Mouse (Mus musculus) CH12.LX (cell line): ENCODE results near the gene Mybpc3.

Experiments used
- CTCF ChIP-seq, 2 experiments: IDR thresholded peaks in 1 of 2; conservative IDR thresholded peaks in 1 of 2; 2 replicates each; pipeline ENCODE4 v1.5.1; 2011 to 2012; ENCODE audit warnings: low read depth in 2 of 2, low read length in 2 of 2, improper control_type of control experiment in 1 of 2, inconsistent platforms in 1 of 2, mild to moderate bottlenecking in 1 of 2, moderate library complexity in 1 of 2
- ETS1 ChIP-seq: conservative IDR thresholded peaks from 2 replicates; pipeline ENCODE4 v1.6.1; 2012; ENCODE audit warnings: low read depth, mild to moderate bottlenecking, inconsistent platforms, low read length, improper control_type of control experiment, moderate library complexity
- GABPA ChIP-seq: IDR thresholded peaks from 2 replicates; pipeline ENCODE4 v1.6.1; 2012; ENCODE audit warnings: low read depth, low read length, improper control_type of control experiment, inconsistent platforms; ENCODE audit not compliant: insufficient replicate concordance
- JUND ChIP-seq: conservative IDR thresholded peaks from 2 replicates; pipeline ENCODE4 v1.6.1; 2011; ENCODE audit warnings: low read depth, low read length, improper control_type of control experiment
- POLR2A ChIP-seq: IDR thresholded peaks from 2 replicates; pipeline ENCODE4 v1.6.1; 2011; ENCODE audit warnings: low read depth, mild to moderate bottlenecking, improper control_type of control experiment, low read length
- ZC3H11A ChIP-seq: IDR thresholded peaks from 2 replicates; pipeline ENCODE4 v1.6.1; 2012; ENCODE audit warnings: low read depth, mild to moderate bottlenecking, inconsistent platforms, low read length, improper control_type of control experiment

DNA sequence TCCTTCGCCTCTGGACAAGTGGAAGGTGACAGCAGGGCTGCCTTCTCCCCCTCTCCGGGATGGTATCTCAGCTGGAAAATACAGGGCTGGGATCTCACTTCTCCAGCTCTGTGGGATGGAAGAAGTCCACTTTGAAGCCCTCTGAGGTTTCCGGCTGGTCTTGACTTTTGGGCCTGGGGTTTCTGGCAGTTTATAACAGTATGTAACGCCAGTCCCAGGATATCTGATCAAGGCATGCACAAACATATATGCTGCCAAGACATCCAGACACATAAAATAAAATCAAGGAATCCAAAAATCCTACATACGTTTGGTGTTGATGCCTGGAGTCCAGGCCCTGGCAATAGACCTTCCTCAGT is 38.9 kb upstream of the Mybpc3 start:
- TF ChIP-seq ZC3H11A (no peak), ETS1 (no peak), POLR2A (no peak; the same call in 1 of the 2 replicates), CTCF (conservative IDR thresholded peaks at IDR 0.05 in 1 of 2, IDR thresholded peaks at IDR 0.05 in 1 of 2; ENCODE audit: low read depth in 2 of 2, low read length in 2 of 2) (no peak), JUND (no peak), GABPA (no peak)
